Mouse (Mus musculus): ENCODE results near the gene Cipc. TPM values are rescaled to one million over a fixed set of nuclear protein-coding genes. Genes with fewer than 3 reads are reported as not detected.

Gene Cipc
- polyA plus RNA-seq, 1 experiment from 2014 or later = 46.1 TPM

DNA sequence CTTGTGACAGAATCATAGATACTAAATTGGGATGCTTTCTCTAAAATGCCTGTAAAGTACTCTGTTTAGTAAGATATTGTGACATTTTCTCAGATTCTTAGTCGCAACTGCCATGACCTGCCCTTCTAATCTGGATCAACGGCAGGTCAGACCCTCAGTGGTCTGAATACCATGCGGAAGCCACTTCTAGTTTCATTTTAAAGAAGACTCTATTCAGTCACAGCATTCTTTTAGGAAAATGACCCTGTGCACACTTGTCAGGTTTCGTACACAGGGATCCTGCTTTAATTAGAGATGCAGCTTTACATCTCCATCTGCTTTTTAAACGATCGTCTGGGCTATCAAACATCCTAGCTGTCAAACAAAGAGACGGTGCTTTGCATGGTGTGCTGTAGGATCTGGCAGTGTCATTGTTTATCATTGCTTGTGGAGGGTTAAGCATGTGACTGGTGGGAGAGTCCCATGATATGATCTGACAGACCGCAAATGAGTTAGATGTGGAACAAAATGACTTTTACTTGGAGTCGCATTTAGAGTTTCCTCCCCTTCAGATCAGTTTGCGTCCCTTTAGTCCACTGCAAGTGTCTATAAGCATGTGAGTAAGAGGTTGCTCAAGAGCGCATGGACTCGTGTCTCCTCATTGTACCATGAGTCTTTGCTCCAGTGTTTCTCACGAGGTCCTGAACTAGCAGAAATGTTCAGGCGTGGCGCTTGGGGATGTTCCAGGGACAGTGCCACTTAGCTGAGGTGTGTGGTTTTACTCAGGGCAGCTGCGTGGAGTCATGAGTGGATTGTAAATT is 3.5 kb downstream of the Cipc start:
- 72% methylated on average over 16 of the region's 16 CpGs for WGBS
- H3K27ac ChIP-seq (replicated peaks) = no peak overlapping the region
- no peak for ATAC-seq (ENCODE audit: low FRiP score, low read depth)
- peaks cover 17% of the 10 kb centered on the region for H3K36me3 ChIP-seq
- H3K4me2 ChIP-seq = 0 out of 2 replicates have a peak overlapping the region, but pooled peaks have one; percentile 14
- H3K4me1 ChIP-seq (replicated peaks) = peaks cover 46% of the 10 kb centered on the region
- H3K9me3 ChIP-seq = no peaks in the 10 kb centered on the region
- H3K4me3 ChIP-seq = no peak overlapping the region
- no peak overlapping the region for H3K9ac ChIP-seq
- no peaks in the 10 kb centered on the region for H3K27me3 ChIP-seq

DNA sequence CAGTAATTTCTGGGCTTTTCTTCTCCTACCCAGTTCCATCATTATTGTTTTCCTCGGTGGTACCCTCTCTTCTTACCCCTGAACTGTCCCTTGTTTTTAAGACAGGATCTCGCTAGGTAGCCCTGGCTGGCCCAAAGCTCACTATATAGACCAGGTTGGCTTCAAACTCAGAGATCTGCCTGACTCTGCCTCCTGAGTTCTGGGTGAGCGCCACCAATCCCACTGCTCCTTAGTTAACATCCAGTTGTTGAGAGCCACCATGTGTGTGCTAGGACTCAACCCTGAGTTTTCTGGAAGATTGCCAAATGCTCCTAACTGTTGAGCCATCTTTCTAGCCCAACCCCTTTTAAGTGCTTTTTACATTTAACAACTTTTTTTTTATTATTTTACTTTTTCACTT is 4.1 kb downstream of the Cipc start:
- no peaks in the 10 kb centered on the region for H3K9me3 ChIP-seq
- H3K36me3 ChIP-seq = peaks cover 20% of the 10 kb centered on the region
- no peak overlapping the region for H3K4me2 ChIP-seq
- H3K9ac ChIP-seq = no peak overlapping the region
- no peak overlapping the region for H3K4me3 ChIP-seq
- peaks cover 42% of the 10 kb centered on the region for H3K4me1 ChIP-seq (replicated peaks)
- H3K27ac ChIP-seq (replicated peaks) = no peak overlapping the region
- 95% methylated on average over 3 of the region's 3 CpGs for WGBS
- ATAC-seq (ENCODE audit: low FRiP score, low read depth) = no peak
- no peaks in the 10 kb centered on the region for H3K27me3 ChIP-seq

DNA sequence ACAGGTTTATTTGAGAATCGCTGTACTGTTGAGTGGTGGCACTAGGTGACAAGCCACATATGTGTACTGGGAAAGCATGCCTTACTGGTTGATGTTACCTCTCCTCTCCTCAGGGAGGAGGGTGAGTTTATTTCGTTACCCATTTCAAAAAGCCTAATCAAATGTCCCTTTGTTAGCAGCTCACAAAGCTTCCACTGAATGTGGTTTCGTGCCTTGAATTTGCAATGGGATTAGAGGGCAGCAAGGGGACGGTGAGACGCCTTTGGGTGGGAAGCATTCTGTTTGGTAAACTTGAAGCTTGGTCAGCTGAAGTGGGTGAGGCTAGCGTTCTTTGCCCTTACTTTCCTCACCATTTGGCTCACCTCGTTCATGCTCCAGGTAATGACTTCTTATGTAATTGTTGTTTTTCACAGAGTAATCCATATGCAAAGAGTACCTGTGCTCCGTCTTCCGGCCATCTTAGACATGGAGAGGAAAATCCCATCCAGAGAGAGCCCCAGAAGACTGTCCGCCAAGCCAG is 5.5 kb downstream of the Cipc start:
- no peak for ATAC-seq (ENCODE audit: low FRiP score, low read depth)
- 71% methylated on average over 10 of the region's 10 CpGs for WGBS
- no peak overlapping the region for H3K4me3 ChIP-seq
- H3K4me2 ChIP-seq = no peak overlapping the region
- no peaks in the 10 kb centered on the region for H3K9me3 ChIP-seq
- H3K36me3 ChIP-seq = peaks cover 30% of the 10 kb centered on the region
- no peak overlapping the region for H3K27ac ChIP-seq (replicated peaks)
- H3K9ac ChIP-seq = no peak overlapping the region
- H3K27me3 ChIP-seq = no peaks in the 10 kb centered on the region
- peaks cover 38% of the 10 kb centered on the region for H3K4me1 ChIP-seq (replicated peaks)

DNA sequence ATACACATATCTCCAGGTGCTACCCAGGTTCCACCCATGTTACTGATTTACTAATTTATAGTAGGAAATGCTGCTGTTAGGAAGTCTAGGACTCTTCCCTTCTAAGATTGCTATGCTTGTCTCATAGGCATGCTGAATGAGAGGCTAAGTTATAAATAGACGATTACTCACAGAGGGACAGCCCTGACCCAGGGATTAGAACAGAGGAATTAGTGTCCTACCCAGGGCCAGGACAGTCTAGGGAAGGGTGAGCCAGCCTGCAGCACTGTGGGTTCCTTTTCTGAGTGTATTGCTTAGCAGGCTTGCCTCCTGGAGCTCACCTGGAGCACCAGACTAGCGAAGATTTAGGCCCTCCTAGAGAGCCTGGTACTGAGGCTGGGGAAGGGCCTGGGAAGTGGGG is 9.1 kb downstream of the Cipc start:
- Histone ChIP-seq H3K4me3 (no peak overlapping the region), H3K4me1 (replicated peaks) (0 out of 2 replicates have a peak, but pooled peaks cover 6% of the 10 kb centered on the region), H3K4me2 (no peak overlapping the region), H3K9me3 (no peaks in the 10 kb centered on the region), H3K27ac (replicated peaks) (no peak overlapping the region), H3K36me3 (peaks cover 58% of the 10 kb centered on the region), H3K27me3 (no peaks in the 10 kb centered on the region), H3K9ac (no peak overlapping the region)
- no peak for ATAC-seq (ENCODE audit: low FRiP score, low read depth)
- 95% methylated on average over 2 of the region's 2 CpGs for WGBS

DNA sequence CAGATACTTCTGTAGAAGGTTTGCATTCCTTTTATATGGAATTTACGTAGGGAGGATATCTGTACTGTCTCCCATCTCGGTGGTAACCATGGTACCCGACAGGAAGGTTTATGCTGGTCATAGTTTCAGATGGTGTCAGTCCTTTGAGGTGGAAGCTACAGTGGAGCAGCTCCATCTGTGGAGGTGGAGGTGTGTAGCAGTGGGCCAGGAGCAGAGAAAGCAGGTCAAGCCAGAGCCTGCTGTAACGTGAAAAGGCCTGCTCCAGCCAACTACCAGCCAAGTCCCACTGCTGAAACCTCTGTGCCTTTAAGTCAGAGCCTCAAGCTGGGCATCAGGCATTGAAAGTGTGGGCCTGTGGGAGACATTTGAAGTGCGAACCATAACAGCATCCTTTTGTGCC is 11.7 kb downstream of the Cipc start:
- Histone ChIP-seq H3K27ac (replicated peaks) (no peak overlapping the region), H3K4me3 (no peak overlapping the region), H3K4me2 (no peak overlapping the region), H3K27me3 (no peaks in the 10 kb centered on the region), H3K9ac (no peak overlapping the region), H3K4me1 (replicated peaks) (no peaks in the 10 kb centered on the region), H3K9me3 (no peaks in the 10 kb centered on the region), H3K36me3 (peaks cover 76% of the 10 kb centered on the region)
- ATAC-seq (ENCODE audit: low FRiP score, low read depth) = no peak
- WGBS = 92% methylated on average over 5 of the region's 5 CpGs

DNA sequence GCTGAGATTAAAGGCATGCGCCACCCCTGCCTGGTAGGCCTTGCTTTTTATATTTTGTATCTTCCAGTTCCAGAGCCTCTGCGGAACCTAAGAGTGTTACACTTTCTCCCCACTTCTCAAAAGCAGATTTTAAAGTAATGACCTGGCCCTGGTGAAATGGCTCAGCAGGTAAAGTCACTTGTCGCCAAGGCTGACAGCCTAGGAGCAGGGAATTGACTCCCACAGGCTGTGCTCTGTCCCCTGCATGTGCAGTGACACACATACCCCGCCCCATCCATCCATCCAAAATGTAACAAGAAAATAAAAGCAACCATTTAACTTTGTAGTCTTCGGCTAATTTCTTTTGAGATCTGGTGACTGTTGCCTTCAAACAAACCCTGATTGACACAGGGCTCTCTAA is 12.8 kb downstream of the Cipc start:
- Histone ChIP-seq H3K27ac (replicated peaks) (no peak overlapping the region), H3K4me1 (replicated peaks) (no peaks in the 10 kb centered on the region), H3K4me2 (no peak overlapping the region), H3K9me3 (no peaks in the 10 kb centered on the region), H3K27me3 (no peaks in the 10 kb centered on the region), H3K36me3 (peaks cover 78% of the 10 kb centered on the region), H3K4me3 (no peak overlapping the region), H3K9ac (no peak overlapping the region)
- no peak for ATAC-seq (ENCODE audit: low FRiP score, low read depth)
- WGBS = 94% methylated on average over 5 of the region's 5 CpGs

DNA sequence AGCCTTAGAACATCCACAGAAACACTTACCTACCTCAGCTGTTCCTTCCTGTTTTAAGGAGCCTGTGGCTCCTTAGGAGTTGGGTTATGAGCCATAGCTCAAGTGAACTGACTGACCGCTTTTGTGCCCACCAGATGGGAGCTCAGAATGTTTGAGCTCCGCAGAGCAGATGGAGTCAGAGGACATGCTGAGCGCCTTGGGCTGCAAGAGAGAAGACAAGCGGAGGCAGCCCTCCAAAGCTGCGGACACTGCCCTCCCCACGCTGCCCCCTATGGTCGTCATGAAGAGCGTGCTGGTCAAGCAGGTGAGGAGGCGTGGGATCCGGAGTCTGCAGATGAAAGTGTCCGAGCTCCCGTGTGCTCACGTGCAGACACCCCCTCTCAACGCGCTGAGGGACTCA is 13.3 kb downstream of the Cipc start:
- 82% methylated on average over 15 of the region's 15 CpGs for WGBS
- H3K27me3 ChIP-seq = no peaks in the 10 kb centered on the region
- no peak for ATAC-seq (ENCODE audit: low FRiP score, low read depth)

DNA sequence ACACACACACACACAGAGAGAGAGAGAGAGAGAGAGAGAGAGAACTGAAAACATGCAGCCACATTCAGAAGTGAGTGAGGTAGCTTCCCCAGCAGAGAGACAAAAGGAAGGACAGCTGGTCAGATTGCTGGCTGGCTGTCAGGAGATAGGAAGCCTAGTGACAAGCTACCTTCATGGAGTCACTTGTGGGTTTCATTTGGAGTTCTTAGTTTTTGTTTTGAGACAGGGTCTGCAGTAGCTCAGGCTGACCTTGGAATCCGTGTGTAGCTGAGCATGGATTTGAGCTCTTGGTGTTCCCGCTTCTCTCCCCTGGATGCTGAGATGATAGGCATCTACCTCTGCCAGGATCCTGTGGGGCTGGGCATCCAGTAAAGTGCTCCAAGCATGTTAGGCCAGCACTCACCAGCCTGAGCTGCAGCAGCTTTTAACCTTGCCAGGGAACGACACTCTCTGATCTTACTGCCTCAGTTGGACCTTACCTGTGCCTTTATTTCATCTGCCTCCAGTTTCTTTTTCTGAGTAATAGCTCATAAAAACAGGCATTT is 14.0 kb downstream of the Cipc start:
- no peak overlapping the region for H3K4me3 ChIP-seq
- peaks cover 73% of the 10 kb centered on the region for H3K36me3 ChIP-seq
- no peak overlapping the region for H3K27ac ChIP-seq (replicated peaks)
- no peak for ATAC-seq (ENCODE audit: low FRiP score, low read depth)
- no peaks in the 10 kb centered on the region for H3K27me3 ChIP-seq
- H3K4me2 ChIP-seq = no peak overlapping the region
- H3K4me1 ChIP-seq (replicated peaks) = no peaks in the 10 kb centered on the region
- no peaks in the 10 kb centered on the region for H3K9me3 ChIP-seq
- WGBS = 90% methylated on average over 3 of the region's 3 CpGs
- H3K9ac ChIP-seq = no peak overlapping the region

More for the DNA sequence above, 13.3 kb downstream of the Cipc start:
- Histone ChIP-seq H3K27ac (replicated peaks) (no peak overlapping the region), H3K9ac (no peak overlapping the region), H3K9me3 (no peaks in the 10 kb centered on the region), H3K4me2 (no peak overlapping the region), H3K4me1 (replicated peaks) (no peaks in the 10 kb centered on the region), H3K4me3 (no peak overlapping the region), H3K36me3 (peaks cover 77% of the 10 kb centered on the region)

DNA sequence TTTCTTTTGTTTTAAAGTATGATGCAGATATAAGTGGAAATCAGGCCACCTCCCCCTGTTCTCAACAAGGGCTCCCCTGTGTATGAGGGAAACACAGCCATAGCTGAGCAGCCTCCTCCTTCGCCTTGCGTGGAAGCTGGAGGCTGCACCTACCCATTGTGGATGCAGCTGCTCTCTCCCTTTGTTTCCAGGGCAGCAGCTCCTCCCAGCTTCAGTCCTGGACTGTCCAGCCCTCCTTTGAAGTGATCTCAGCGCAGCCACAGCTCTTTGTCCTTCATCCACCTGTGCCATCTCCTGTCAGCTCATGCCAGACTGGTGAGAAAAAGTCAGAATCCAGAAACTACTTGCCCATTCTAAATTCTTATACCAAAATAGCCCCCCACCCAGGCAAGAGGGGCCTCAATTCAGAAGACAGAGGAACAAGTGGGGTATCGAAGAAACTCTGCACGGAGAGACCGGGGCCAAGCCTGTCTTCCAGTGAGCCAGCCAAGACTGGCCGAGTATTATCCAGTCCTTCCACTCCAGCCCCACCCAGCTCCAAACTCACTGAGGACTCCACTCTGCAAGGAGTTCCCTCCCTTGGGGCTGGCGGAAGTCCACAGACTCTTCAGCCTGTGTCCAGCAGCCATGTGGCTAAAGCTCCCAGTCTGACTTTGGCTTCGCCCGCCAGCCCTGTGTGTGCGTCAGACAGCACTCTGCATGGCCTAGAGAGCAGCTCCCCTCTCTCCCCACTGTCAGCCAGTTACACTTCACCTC is 14.9 kb downstream of the Cipc start:
- Histone ChIP-seq H3K27ac (replicated peaks) (no peak overlapping the region), H3K27me3 (no peaks in the 10 kb centered on the region), H3K4me3 (no peak overlapping the region), H3K4me1 (replicated peaks) (no peaks in the 10 kb centered on the region), H3K9me3 (no peaks in the 10 kb centered on the region), H3K9ac (no peak overlapping the region), H3K36me3 (peaks cover 64% of the 10 kb centered on the region), H3K4me2 (no peak overlapping the region)
- ATAC-seq (ENCODE audit: low FRiP score, low read depth) = no peak
- WGBS = 73% methylated on average over 11 of the region's 11 CpGs

DNA sequence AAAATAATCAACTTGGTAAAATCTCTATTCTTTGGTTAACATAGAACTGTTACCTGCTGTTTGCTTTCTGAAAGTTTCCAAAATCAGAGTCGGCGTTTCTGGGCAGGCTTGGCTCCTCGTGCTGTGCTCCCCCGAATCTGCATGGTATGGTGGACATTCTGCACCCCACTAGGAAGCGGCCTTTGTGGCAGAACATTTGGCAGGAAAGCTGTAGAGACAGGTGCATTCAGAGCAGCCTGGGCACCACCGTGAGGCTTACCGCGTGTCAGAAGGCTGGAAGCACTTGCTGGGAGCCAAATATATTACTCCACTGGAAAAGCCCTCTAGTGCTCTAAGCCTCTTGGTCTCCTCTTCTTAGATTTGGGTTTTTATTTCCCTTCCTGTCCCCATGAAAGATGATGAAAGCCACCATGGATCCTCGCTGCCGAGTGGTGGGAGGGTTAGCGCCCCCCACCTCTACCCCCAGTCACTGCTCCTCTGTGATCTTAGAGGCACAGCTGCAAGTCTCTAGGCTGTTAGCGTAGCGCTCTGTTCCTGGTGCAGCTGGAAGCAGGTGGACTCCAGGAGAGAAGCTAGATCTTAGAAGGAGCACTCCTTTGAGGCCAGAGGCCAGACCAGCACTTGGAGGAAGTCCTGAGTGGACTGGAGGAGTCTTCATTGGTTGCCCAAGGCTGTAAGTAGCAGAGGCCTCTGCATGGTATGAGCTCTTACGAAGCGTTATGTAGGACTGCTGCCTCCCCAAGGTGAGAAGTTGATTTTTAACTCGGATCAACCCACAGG is 17.6 kb downstream of the Cipc start:
- 90% methylated on average over 16 of the region's 16 CpGs for WGBS
- Histone ChIP-seq H3K9me3 (no peaks in the 10 kb centered on the region), H3K4me1 (replicated peaks) (0 out of 2 replicates have a peak, but pooled peaks cover 4% of the 10 kb centered on the region), H3K4me2 (no peak overlapping the region), H3K9ac (no peak overlapping the region), H3K27me3 (no peaks in the 10 kb centered on the region), H3K4me3 (no peak overlapping the region), H3K36me3 (peaks cover 45% of the 10 kb centered on the region), H3K27ac (replicated peaks) (no peak overlapping the region)
- no peak for ATAC-seq (ENCODE audit: low FRiP score, low read depth)

DNA sequence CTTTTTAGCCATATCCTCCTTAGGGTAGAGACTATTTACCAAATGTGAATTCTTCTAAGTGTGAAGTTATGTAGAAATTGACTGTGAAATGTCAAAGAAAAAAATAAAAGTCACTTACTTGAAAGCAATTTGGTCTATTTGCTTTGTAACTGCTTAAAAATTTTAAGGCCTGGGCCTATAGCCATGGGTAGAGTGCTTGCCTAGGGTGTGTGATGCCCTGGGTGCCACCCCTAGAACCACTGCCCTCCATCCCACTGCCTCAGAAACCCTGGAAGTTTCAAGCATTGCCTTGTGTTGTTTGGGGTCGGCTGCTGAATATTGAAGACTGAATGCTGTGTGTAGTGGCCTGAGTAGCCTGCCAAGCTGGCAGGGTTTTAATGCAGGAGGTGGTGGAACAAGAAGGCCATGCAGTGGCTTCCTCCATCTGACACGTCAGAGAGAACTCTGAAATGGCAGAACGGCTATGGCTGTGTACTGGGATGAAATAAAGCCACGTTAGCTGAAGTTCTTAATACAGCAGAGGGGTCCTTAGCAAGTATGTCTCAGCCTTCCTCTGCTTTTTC is 18.5 kb downstream of the Cipc start:
- peaks cover 37% of the 10 kb centered on the region for H3K36me3 ChIP-seq

More for the DNA sequence above, 18.5 kb downstream of the Cipc start:
- H3K4me3 ChIP-seq = no peak overlapping the region
- H3K4me1 ChIP-seq (replicated peaks) = 0 out of 2 replicates have a peak, but pooled peaks cover 4% of the 10 kb centered on the region
- WGBS = 84% methylated on average over 4 of the region's 4 CpGs
- H3K27me3 ChIP-seq = no peaks in the 10 kb centered on the region
- no peak overlapping the region for H3K27ac ChIP-seq (replicated peaks)
- H3K9ac ChIP-seq = no peak overlapping the region
- no peaks in the 10 kb centered on the region for H3K9me3 ChIP-seq
- ATAC-seq (ENCODE audit: low FRiP score, low read depth) = no peak
- no peak overlapping the region for H3K4me2 ChIP-seq
